Mouse (Mus musculus) lung, postnatal 0 days (tissue): ENCODE measurements around the gene Igf2bp1. TPM values are rescaled to one million over a fixed set of nuclear protein-coding genes. Genes with fewer than 3 reads are reported as not detected.

ENCODE experiments used
- ATAC-seq: fragments of 200-750 bp; cut with Nextera tagmentation; 2 replicates; pipeline ENCODE4 v1.8.0; 2017; ENCODE audit warnings: moderate library complexity
- DNase-seq: peaks from one replicate; pipeline ENCODE4 v3.0.0-alpha.2; 2016; ENCODE audit warnings: low spot score
- H3K27ac ChIP-seq: fragments of 300-500 bp; sonication (generic); 2 replicates; pipeline ENCODE4 v1.5.1; 2014; ENCODE audit warnings: antibody characterized with exemption, mild to moderate bottlenecking, low read length, mixed read lengths
- H3K27me3 ChIP-seq: fragments of 300-500 bp; sonication (generic); replicated peaks from 2 replicates; pipeline ENCODE4 v1.6.1; 2014; ENCODE audit warnings: low read length, mixed read lengths; ENCODE audit not compliant: insufficient read depth
- H3K36me3 ChIP-seq: fragments of 300-500 bp; sonication (generic); 2 replicates; pipeline ENCODE4 v1.6.1; 2014; ENCODE audit warnings: low read length, mixed read lengths; ENCODE audit not compliant: insufficient read depth
- H3K4me1 ChIP-seq: fragments of 300-500 bp; sonication (generic); 2 replicates; pipeline ENCODE4 v1.6.1; 2014; ENCODE audit warnings: antibody characterized with exemption, low read depth, low read length, mixed read lengths; ENCODE audit not compliant: insufficient read depth
- H3K4me2 ChIP-seq: fragments of 300-500 bp; sonication (generic); replicated peaks from 2 replicates; pipeline ENCODE4 v1.6.1; 2014; ENCODE audit warnings: low read depth, mild to moderate bottlenecking, low read length, moderate library complexity, mixed read lengths
- H3K4me3 ChIP-seq: fragments of 300-500 bp; sonication (generic); 2 replicates; pipeline ENCODE4 v1.5.1; 2014; ENCODE audit warnings: low read depth, low read length
- H3K9ac ChIP-seq: fragments of 300-500 bp; sonication (generic); replicated peaks from 2 replicates; pipeline ENCODE4 v1.6.1; 2014; ENCODE audit warnings: low read depth, mild to moderate bottlenecking
- H3K9me3 ChIP-seq: fragments of 300-500 bp; sonication (generic); 2 replicates; pipeline ENCODE4 v1.6.1; 2016; ENCODE audit warnings: low read length, mixed read lengths
- CTCF ChIP-seq: IDR thresholded peaks from 2 replicates; pipeline ENCODE4 v1.5.1; 2016; ENCODE audit warnings: antibody characterized with exemption, mild to moderate bottlenecking
- EP300 ChIP-seq: IDR thresholded peaks from 2 replicates; pipeline ENCODE4 v1.6.1; 2016; ENCODE audit warnings: antibody characterized with exemption, mild to moderate bottlenecking, control low read depth
- WGBS: fragments of 180-500 bp; shearing (Covaris S2); extraction: QIAGEN DNeasy Blood & Tissue Kit; methylation state at CpG from one replicate; pipeline ENCODE4 v1.1.7; 2014; 5-methylcytosine and 5-hydroxymethylcytosine counted together
- polyA plus RNA-seq: library from polyadenylated mRNA; unstranded; fragments of >200 nt; fragmentation: Nextera tagmentation; extraction: Ambion mirVana; gene quantifications from 2 replicates; pipeline ENCODE4 v1.2.1, GENCODE M21; 2015

The Igf2bp1 gene
- polyA plus RNA-seq, 1 experiment from 2014 or later: 4.3 TPM

- H3K27me3 ChIP-seq: no peaks in the 10 kb centered on the region
- H3K4me2 ChIP-seq: no peak overlapping the region
- peaks cover 20% of the 10 kb centered on the region; the same call in 1 of the 2 replicates for H3K36me3 ChIP-seq
- no peak overlapping the region for H3K27ac ChIP-seq
- TF ChIP-seq CTCF (no peak), EP300 (no peak)
- 86% methylated on average over 11 of the region's 11 CpGs for WGBS
- H3K4me3 ChIP-seq: no peak overlapping the region
- no peaks in the 10 kb centered on the region for H3K9me3 ChIP-seq
- no peak for DNase-seq
- H3K4me1 ChIP-seq: no peaks in the 10 kb centered on the region
- no peak for ATAC-seq
- H3K9ac ChIP-seq: no peak overlapping the region
Measured at GRCm38 (mm10) chr11:96044803-96045567, 39.2 kb upstream of the Igf2bp1 start.

- Histone ChIP-seq H3K4me1 (peaks cover 7% of the 10 kb centered on the region), H3K9me3 (no peaks in the 10 kb centered on the region), H3K4me3 (no peak overlapping the region), H3K27me3 (no peaks in the 10 kb centered on the region), H3K9ac (no peak overlapping the region), H3K36me3 (no peaks in the 10 kb centered on the region), H3K27ac (no peak overlapping the region), H3K4me2 (no peak overlapping the region)
- ATAC-seq (no peak), DNase-seq (no peak)
- TF ChIP-seq EP300 (no peak), CTCF (no peak)
- 83% methylated on average over 1 of the region's 1 CpGs for WGBS
Measured at GRCm38 (mm10) chr11:96038560-96038959, 32.8 kb upstream of the Igf2bp1 start.

- ATAC-seq (no peak), DNase-seq (no peak)
- 88% methylated on average over 5 of the region's 5 CpGs for WGBS
- Histone ChIP-seq H3K27me3 (no peaks in the 10 kb centered on the region), H3K27ac (no peak overlapping the region), H3K4me3 (no peak overlapping the region), H3K36me3 (no peaks in the 10 kb centered on the region), H3K9ac (no peak overlapping the region), H3K9me3 (no peaks in the 10 kb centered on the region), H3K4me1 (peaks cover 7% of the 10 kb centered on the region), H3K4me2 (no peak overlapping the region)
- TF ChIP-seq EP300 (no peak), CTCF (no peak)
Measured at GRCm38 (mm10) chr11:96037499-96037898, 31.8 kb upstream of the Igf2bp1 start.

GRCm38 (mm10) chr11:96035133-96035532 is 29.4 kb upstream of the Igf2bp1 start:
- Histone ChIP-seq H3K9me3 (no peaks in the 10 kb centered on the region), H3K9ac (peak overlapping the region; percentile 80), H3K27me3 (no peaks in the 10 kb centered on the region; the same call in 1 of the 2 replicates), H3K4me2 (peak overlapping the region; percentile 72), H3K36me3 (no peaks in the 10 kb centered on the region), H3K4me3 (peak overlapping the region; percentile 95), H3K27ac (peak overlapping the region; percentile 57; the same call in 1 of the 2 replicates), H3K4me1 (peaks cover 7% of the 10 kb centered on the region)
- DNase-seq (no peak), ATAC-seq (peak; percentile 34; the same call in 1 of the 2 replicates)
- 9% methylated on average over 6 of the region's 6 CpGs for WGBS
- TF ChIP-seq CTCF (no peak), EP300 (no peak)

GRCm38 (mm10) chr11:96034596-96035052 is 28.9 kb upstream of the Igf2bp1 start, which contains the start of gene Snf8:
Gene Snf8 (plus strand): TSS chr11:96034885.
- no peaks in the 10 kb centered on the region; the same call in 1 of the 2 replicates for H3K27me3 ChIP-seq
- H3K27ac ChIP-seq: peak within 1 kb of the TSS; percentile 57; the same call in 1 of the 2 replicates
- no peaks in the 10 kb centered on the region for H3K36me3 ChIP-seq
- ATAC-seq (peak; percentile 94), DNase-seq (peak; percentile 94)
- H3K9ac ChIP-seq: peak within 1 kb of the TSS; percentile 80
- 1% methylated on average over 29 of the region's 29 CpGs for WGBS
- peak within 1 kb of the TSS; percentile 72 for H3K4me2 ChIP-seq
- peak within 1 kb of the TSS; percentile 95 for H3K4me3 ChIP-seq
- no peaks in the 10 kb centered on the region for H3K9me3 ChIP-seq
- peaks cover 7% of the 10 kb centered on the region for H3K4me1 ChIP-seq
- TF ChIP-seq CTCF (no peak), EP300 (peak; percentile 67)

GRCm38 (mm10) chr11:96034116-96034515 is 28.4 kb upstream of the Igf2bp1 start:
- no peak for DNase-seq
- no peaks in the 10 kb centered on the region; the same call in 1 of the 2 replicates for H3K27me3 ChIP-seq
- no peak overlapping the region for H3K9ac ChIP-seq
- H3K4me1 ChIP-seq: peaks cover 7% of the 10 kb centered on the region
- WGBS: 53% methylated on average over 8 of the region's 8 CpGs
- H3K4me2 ChIP-seq: peak overlapping the region; percentile 72
- peak overlapping the region; percentile 95 for H3K4me3 ChIP-seq
- H3K36me3 ChIP-seq: no peaks in the 10 kb centered on the region
- TF ChIP-seq EP300: no peak
- no peak for TF ChIP-seq CTCF
- ATAC-seq: no peak
- H3K27ac ChIP-seq: no peak overlapping the region
- H3K9me3 ChIP-seq: no peaks in the 10 kb centered on the region
